Mouse (Mus musculus) liver, postnatal 0 days (tissue): ENCODE measurements at regions not wholly inside any gene's neighbourhood (a gene's known extent, or its start where the extent isn't known, plus 50 kb on each side); places are given as distances from the start of the nearest gene placed in this dataset.

Experiments used
- CTCF ChIP-seq: sonication (generic); IDR thresholded peaks from 2 replicates; pipeline ENCODE4 v1.5.1; 2016; ENCODE audit warnings: antibody characterized with exemption, low read depth
- EP300 ChIP-seq: IDR thresholded peaks from 2 replicates; pipeline ENCODE4 v1.6.1; 2016; ENCODE audit warnings: antibody characterized with exemption, low read depth, mild to moderate bottlenecking

- TF ChIP-seq CTCF (no peak), EP300 (no peak)
Observed at GRCm38 (mm10) chr13:107829861-107830260, 214.4 kb upstream of the Smim15 start.
